Mouse (Mus musculus): ENCODE measurements at regions not wholly inside any gene's neighbourhood (a gene's known extent, or its start where the extent isn't known, plus 50 kb on each side); places are given as distances from the start of the nearest gene placed in this dataset.

DNA sequence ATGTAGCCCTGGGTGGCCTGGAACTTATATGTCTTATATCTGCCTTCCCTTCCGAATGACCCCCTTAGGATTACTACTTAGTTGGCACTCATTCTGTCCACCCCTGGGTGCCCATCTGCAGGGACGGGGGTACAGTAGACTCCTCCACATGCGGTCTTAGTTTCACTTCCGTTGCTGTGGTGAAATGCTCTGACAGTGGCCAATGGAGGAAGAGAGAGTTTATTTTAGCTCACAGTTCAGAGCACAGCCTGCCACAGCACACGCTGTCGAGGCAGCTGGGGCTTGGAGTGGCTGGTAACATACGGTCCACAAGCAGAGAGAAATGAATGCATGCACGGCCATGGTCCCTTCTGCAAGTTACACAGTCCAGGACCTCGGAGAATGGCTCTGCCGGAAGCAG, 53.1 kb upstream of the Med13 start:
- TF ChIP-seq CTCF (conservative IDR thresholded peaks at IDR 0.05; ENCODE audit: low read length), result no peak
- no peak for TF ChIP-seq POU5F1 (IDR thresholded peaks at IDR 0.05; ENCODE audit: borderline replicate concordance, low read length)
